Mouse (Mus musculus) heart, embryonic 16.5 days (tissue): ENCODE results near the gene Tgfbi. TPM values are rescaled to one million over a fixed set of nuclear protein-coding genes. Genes with fewer than 3 reads are reported as not detected.
A peak's percentile ranks its signal among the peaks of the same experiment; 100 is the strongest.

Source experiments
- ATAC-seq: fragments of 200-750 bp; cut with Nextera tagmentation; replicated peaks from 2 replicates; pipeline ENCODE4 v1.8.0; 2017; ENCODE audit warnings: moderate number of reproducible peaks; ENCODE audit not compliant: insufficient read depth, low FRiP score; ENCODE audit errors: extremely low read depth
- H3K27ac ChIP-seq: fragments of 300-500 bp; sonication (generic); 2 replicates; pipeline ENCODE4 v1.5.1; 2014; ENCODE audit warnings: mild to moderate bottlenecking, low read length, control low read depth, moderate library complexity
- H3K27me3 ChIP-seq: fragments of 300-500 bp; sonication (generic); 2 replicates; pipeline ENCODE4 v1.6.1; 2014; ENCODE audit warnings: low read length, mixed read lengths; ENCODE audit not compliant: control insufficient read depth, insufficient read depth
- H3K36me3 ChIP-seq: fragments of 300-500 bp; sonication (generic); 2 replicates; pipeline ENCODE4 v1.6.1; 2014; ENCODE audit not compliant: control insufficient read depth, insufficient read depth
- H3K4me1 ChIP-seq: fragments of 300-500 bp; sonication (generic); 2 replicates; pipeline ENCODE4 v1.6.1; 2014; ENCODE audit warnings: low read length, mixed read lengths; ENCODE audit not compliant: control insufficient read depth, insufficient read depth
- H3K4me2 ChIP-seq: fragments of 300-500 bp; sonication (generic); 2 replicates; pipeline ENCODE4 v1.6.1; 2014; ENCODE audit warnings: low read depth, mild to moderate bottlenecking, control low read depth, low read length
- H3K4me3 ChIP-seq: fragments of 300-500 bp; sonication (generic); 2 replicates; pipeline ENCODE4 v1.5.1; 2014; ENCODE audit warnings: mild to moderate bottlenecking, control low read depth, low read length
- H3K9ac ChIP-seq: fragments of 300-500 bp; sonication (generic); 2 replicates; pipeline ENCODE4 v1.6.1; 2014; ENCODE audit warnings: low read length, control low read depth
- H3K9me3 ChIP-seq: fragments of 300-500 bp; sonication (generic); replicated peaks from 2 replicates; pipeline ENCODE4 v1.6.1; 2016; ENCODE audit warnings: low read length; ENCODE audit not compliant: control insufficient read depth
- WGBS: fragments of 180-500 bp; shearing (Covaris S2); extraction: QIAGEN DNeasy Blood & Tissue Kit; methylation state at CpG from one replicate; pipeline ENCODE4 v1.1.7; 2014; 5-methylcytosine and 5-hydroxymethylcytosine counted together
- polyA plus RNA-seq: library from polyadenylated mRNA; unstranded; fragments of >200 nt; fragmentation: Nextera tagmentation; extraction: Ambion mirVana; gene quantifications from 2 replicates; pipeline ENCODE4 v1.2.1, GENCODE M21; 2015

The Tgfbi gene
- polyA plus RNA-seq, 1 experiment from 2014 or later, result 32.7 TPM

DNA sequence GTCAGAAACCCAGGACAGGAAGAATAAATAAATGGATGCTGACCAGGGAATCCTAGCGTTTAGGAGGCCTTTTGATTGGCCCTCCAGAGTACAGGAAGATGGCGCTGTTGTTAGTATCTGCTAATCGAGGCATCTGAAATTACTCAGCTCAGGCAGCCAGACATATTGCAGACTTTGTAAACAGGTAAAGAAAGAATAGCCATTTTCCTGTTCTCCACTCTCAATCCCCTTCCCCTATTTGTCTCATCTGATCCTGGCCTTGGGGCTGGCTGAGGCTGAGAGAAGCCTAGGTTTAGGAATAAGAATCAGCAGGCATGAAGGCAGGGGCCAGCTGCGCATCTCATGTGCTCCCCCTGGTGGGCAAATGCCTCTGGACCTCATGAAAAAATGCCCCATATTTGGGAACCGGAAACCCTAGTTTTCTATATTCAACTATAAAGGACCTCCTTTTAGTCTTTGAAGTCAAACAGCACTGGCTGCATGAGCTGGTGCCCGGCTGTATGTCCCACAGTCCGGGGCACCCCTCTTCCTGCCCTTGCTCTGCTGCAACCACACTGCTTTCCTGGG lies 48.7 kb downstream of the Tgfbi start:
- no peaks in the 10 kb centered on the region for H3K9me3 ChIP-seq
- H3K9ac ChIP-seq, result no peak overlapping the region
- no peak for ATAC-seq
- peaks cover 18% of the 10 kb centered on the region for H3K4me1 ChIP-seq
- H3K4me3 ChIP-seq, result no peak overlapping the region
- H3K36me3 ChIP-seq, result no peaks in the 10 kb centered on the region
- H3K27me3 ChIP-seq, result no peaks in the 10 kb centered on the region
- WGBS, result 35% methylated on average over 7 of the region's 7 CpGs
- H3K4me2 ChIP-seq, result no peak overlapping the region
- no peak overlapping the region for H3K27ac ChIP-seq

- peaks cover 21% of the 10 kb centered on the region for H3K4me1 ChIP-seq
- no peaks in the 10 kb centered on the region for H3K9me3 ChIP-seq
- H3K27me3 ChIP-seq, result no peaks in the 10 kb centered on the region
- 66% methylated on average over 6 of the region's 6 CpGs for WGBS
- H3K36me3 ChIP-seq, result no peaks in the 10 kb centered on the region
- no peak overlapping the region for H3K9ac ChIP-seq
- H3K4me2 ChIP-seq, result no peak overlapping the region
- no peak overlapping the region for H3K27ac ChIP-seq
- no peak for ATAC-seq
- no peak overlapping the region for H3K4me3 ChIP-seq
Observed at GRCm38 (mm10) chr13:56658931-56659330, 49.6 kb downstream of the Tgfbi start.

- H3K4me2 ChIP-seq, result peak overlapping the region; percentile 22; the same call in 1 of the 2 replicates
- H3K9me3 ChIP-seq, result no peaks in the 10 kb centered on the region
- H3K4me1 ChIP-seq, result peaks cover 21% of the 10 kb centered on the region
- H3K36me3 ChIP-seq, result no peaks in the 10 kb centered on the region
- peak overlapping the region; percentile 79 for H3K27ac ChIP-seq
- no peak overlapping the region for H3K4me3 ChIP-seq
- peak; percentile 87 for ATAC-seq
- 23% methylated on average over 7 of the region's 7 CpGs for WGBS
- H3K27me3 ChIP-seq, result no peaks in the 10 kb centered on the region
- H3K9ac ChIP-seq, result peak overlapping the region; percentile 30; the same call in 1 of the 2 replicates
Observed at GRCm38 (mm10) chr13:56661914-56662621, 52.7 kb downstream of the Tgfbi start.

- no peak overlapping the region for H3K4me3 ChIP-seq
- 73% methylated on average over 17 of the region's 17 CpGs for WGBS
- ATAC-seq, result no peak
- no peaks in the 10 kb centered on the region for H3K27me3 ChIP-seq
- peaks cover 21% of the 10 kb centered on the region for H3K4me1 ChIP-seq
- no peak overlapping the region for H3K9ac ChIP-seq
- H3K36me3 ChIP-seq, result no peaks in the 10 kb centered on the region
- H3K9me3 ChIP-seq, result no peaks in the 10 kb centered on the region
- H3K27ac ChIP-seq, result no peak overlapping the region
- no peak overlapping the region for H3K4me2 ChIP-seq
Observed at GRCm38 (mm10) chr13:56664256-56665170, 55.2 kb downstream of the Tgfbi start.

DNA sequence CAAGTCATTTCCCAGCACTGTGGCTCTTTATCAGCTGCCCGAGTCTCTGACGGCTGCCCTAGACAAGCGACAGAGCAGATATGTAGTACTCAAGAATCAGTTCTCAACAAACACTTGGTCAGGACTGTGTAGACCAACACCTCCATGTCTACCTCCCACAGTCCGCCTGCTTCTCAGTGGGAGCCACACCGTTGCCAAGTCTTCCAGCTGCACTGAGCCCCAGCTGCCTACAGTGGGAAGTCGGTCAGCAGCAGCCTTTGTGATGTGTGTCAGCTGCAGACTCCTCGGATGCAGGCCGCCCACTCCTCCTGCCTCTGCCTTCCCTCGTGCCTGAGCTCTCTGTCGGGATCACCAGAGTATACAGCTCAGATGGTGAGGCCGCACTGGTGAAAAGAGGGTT lies 61.9 kb downstream of the Tgfbi start:
- H3K4me3 ChIP-seq, result no peak overlapping the region
- no peak overlapping the region for H3K9ac ChIP-seq
- peaks cover 3% of the 10 kb centered on the region; the same call in 1 of the 2 replicates for H3K4me1 ChIP-seq
- WGBS, result 35% methylated on average over 11 of the region's 11 CpGs
- 0 out of 2 replicates have a peak, but pooled peaks cover 2% of the 10 kb centered on the region for H3K27me3 ChIP-seq
- H3K36me3 ChIP-seq, result no peaks in the 10 kb centered on the region
- no peak for ATAC-seq
- no peaks in the 10 kb centered on the region for H3K9me3 ChIP-seq
- H3K27ac ChIP-seq, result no peak overlapping the region
- H3K4me2 ChIP-seq, result no peak overlapping the region

- Histone ChIP-seq H3K36me3 (no peaks in the 10 kb centered on the region), H3K27me3 (0 out of 2 replicates have a peak, but pooled peaks cover 2% of the 10 kb centered on the region), H3K9me3 (no peaks in the 10 kb centered on the region), H3K27ac (peak overlapping the region; percentile 61), H3K4me1 (peaks cover 19% of the 10 kb centered on the region), H3K9ac (no peak overlapping the region), H3K4me3 (no peak overlapping the region), H3K4me2 (no peak overlapping the region)
- ATAC-seq, result no peak
- WGBS, result 57% methylated on average over 4 of the region's 4 CpGs
Observed at GRCm38 (mm10) chr13:56677731-56678130, 68.4 kb downstream of the Tgfbi start.

- peak; percentile 85 for ATAC-seq
Observed at GRCm38 (mm10) chr13:56678188-56678787, 69.0 kb downstream of the Tgfbi start.

DNA sequence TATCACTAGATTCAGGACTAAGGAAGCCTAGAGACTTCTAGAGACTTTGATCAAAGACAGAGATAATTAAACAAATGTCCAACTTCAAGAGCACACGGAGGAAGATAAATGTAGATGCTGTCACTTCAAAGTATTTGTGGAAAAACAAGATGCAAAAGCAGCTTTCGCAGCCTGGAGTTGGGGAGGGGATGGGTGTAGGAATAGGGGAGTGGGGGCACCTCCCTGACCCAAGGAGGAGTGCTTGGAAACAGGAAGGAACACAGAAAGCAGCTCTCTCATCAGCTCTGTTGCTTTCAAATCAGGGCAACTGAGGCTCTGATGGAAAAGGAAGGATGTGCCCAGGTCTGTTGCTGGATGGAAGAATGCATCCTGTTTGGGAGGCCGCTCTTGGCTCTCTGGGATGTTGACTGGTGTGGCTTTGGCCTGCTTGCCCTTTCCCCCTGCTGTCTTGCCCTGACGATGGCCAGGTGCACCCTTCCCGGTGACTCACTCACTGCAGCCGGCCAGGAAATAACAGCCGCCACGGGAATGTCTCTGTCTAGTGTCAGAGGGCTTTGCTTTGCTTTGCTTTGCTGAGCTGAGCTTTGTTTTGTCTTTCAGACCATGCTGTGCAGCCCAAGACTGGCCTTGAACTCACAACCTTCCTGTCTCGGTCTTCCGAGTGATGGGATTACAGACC lies 69.6 kb downstream of the Tgfbi start:
- peak; percentile 43; the same call in 1 of the 2 replicates for ATAC-seq
- Histone ChIP-seq H3K27me3 (0 out of 2 replicates have a peak, but pooled peaks cover under 1% of the 10 kb centered on the region), H3K9me3 (no peaks in the 10 kb centered on the region), H3K4me1 (peaks cover 19% of the 10 kb centered on the region), H3K36me3 (no peaks in the 10 kb centered on the region), H3K9ac (no peak overlapping the region), H3K4me3 (no peak overlapping the region), H3K4me2 (0 out of 2 replicates have a peak overlapping the region, but pooled peaks have one; percentile 3), H3K27ac (peak overlapping the region; percentile 74)
- 43% methylated on average over 10 of the region's 10 CpGs for WGBS

More at GRCm38 (mm10) chr13:56678188-56678787, 69.0 kb downstream of the Tgfbi start:
- Histone ChIP-seq H3K4me3 (no peak overlapping the region), H3K9me3 (no peaks in the 10 kb centered on the region), H3K4me2 (peak overlapping the region; percentile 3; the same call in 1 of the 2 replicates), H3K4me1 (peaks cover 19% of the 10 kb centered on the region), H3K36me3 (no peaks in the 10 kb centered on the region), H3K27ac (peak overlapping the region; percentile 74), H3K27me3 (0 out of 2 replicates have a peak, but pooled peaks cover 2% of the 10 kb centered on the region), H3K9ac (no peak overlapping the region)
- 22% methylated on average over 10 of the region's 10 CpGs for WGBS
